Mouse (Mus musculus): ENCODE measurements around the gene Cox10.

Gene Cox10

DNA sequence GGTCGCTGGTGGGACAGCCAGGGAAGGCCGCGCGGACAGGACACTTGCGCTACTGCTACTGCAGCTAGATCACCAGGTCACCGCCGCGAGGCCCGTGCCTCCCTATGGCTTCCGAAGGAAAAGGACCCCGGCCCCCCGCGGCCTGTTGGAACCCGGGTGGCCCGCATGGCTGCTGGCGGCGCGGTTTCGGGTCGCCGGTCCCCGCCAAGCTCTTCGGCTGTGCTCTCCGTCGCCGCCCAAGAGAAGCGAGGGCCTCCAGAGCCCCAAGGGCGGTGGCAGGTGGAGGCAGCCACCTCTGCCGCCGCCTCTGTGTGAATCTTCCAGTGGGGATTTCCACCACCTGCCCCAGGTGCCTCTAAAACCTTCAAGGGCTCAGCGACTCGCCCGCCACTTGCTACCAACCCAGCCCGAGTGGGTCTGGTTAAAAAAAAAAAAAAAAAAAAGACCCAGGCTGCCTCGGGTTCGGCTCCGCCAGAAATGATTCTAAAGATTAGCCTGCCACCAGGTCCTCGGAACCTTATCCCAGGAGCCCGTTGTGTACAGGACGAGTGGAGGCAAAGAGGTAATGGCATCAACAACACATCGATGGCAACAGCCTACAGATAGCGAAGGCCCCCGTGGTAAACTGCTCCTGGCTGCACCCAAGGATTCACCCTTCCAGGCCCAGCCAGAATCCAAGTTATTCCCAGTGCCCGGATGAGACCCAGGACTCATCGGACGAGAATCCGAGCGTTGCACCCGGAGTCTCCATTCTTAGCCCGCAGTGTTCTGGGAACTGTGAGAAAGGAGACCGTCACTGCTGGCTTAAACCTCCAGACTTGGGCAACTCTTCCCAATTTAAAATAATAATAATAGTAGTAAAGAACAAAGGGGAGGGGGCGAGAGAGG is 159.8 kb downstream of the Cox10 start:
- no peak for DNase-seq (ENCODE audit: extremely low spot score, low read depth, low spot score)

DNA sequence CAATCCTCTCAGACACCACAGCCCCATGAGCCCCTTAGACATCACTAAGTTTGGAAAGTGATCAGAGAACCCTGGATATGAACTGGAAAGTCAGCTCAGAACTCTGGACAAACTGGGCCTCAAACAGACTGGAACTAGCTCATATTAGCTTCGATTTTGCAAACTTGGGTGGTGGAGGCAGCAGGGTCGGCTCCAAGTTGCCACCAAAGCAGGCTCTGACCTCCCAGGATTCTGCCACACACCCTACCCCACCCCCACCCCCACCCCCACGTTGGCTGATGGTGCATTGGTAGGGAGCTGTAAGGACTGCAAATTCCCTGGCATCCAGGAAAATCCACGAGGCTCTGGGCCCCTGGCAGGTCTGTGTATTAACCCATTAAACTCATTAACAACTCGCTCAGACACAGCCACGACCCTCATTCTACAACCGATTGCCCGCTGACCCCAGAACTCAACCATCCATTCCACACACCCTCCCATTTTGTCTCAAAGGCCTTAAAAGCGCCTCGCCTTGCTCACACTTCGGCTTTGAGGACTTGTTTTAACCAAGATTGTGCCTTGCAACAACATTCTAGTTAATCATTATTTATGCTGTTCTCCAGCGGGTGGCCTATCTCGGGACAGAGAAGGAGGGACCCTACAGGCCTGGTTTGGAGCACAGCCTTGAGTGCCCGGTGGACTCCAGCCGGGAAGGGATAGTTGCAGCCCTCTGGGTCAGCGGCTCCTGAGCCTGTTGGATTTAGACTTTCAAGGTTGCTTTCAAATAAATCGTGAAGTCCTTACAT is 160.8 kb downstream of the Cox10 start:
- DNase-seq (ENCODE audit: extremely low spot score, low read depth, low spot score) = no peak

DNA sequence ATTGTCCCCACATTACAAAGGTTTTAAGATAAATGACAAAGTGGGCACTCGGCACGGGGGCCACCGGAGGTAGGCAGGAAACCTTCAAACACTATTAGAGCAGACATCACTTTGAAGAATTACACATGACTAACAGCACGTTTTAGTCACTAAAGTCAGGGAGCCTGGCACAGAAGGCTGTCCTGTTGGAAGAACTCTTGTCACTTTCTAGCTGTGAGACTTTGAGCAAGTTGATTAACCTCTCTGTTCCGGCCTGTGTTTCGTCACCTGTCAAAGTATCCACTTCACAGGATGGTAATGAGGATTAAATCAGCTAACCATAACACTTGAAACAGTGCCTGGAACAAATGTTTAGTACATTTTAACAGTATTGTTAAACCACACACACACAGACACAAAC is 161.7 kb downstream of the Cox10 start:
- no peak for DNase-seq (ENCODE audit: extremely low spot score, low read depth, low spot score)

DNA sequence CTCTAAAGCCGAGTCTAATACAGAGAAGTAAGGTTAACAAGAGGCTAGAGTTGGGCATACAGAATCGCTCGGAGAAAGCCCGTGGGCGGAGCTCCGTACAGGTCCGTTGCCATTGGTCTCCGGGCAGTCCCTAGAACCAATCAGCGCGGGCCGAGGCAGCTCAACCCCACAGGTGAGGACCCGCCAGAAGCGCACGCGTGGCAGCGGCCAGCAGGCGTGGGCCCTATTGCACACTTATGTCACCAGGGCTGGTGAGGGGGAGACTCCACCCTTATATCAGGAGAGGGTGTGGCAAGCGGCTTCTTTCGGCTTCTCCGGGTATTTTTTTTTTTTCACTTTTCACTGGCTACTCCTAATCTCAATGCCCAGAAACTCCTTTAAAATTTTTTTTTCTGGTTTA is 164.9 kb downstream of the Cox10 start:
- DNase-seq (ENCODE audit: extremely low spot score, low read depth, low spot score) = no peak

DNA sequence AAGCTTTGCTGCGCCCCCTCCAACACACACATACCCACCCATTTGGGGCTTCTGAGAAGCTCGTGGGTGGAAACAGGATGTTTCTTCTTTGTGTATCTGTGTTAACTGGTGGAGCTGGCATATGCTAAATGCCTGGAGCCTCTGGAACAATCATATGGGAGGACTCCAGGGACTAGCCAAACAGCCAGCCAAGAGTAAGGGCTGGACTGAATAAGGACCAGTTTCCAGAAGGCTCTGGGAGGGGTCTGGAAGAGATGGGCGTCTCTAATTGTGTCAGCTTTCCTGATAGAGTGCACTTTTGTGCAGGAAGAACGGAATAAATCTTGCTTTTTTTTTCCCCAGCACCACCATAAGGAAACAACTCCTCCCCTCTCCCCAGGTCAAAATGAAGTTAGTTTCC is 165.3 kb downstream of the Cox10 start:
- no peak for DNase-seq (ENCODE audit: extremely low spot score, low read depth, low spot score)

Measured in hindlimb bud, embryonic 11.5 days (tissue).